Mouse (Mus musculus): ENCODE results near the gene Wdfy3. TPM values are rescaled to one million over a fixed set of nuclear protein-coding genes. Genes with fewer than 3 reads are reported as not detected.
"Not testable (repeated sequence)": the region's sequence is repeated elsewhere in the genome, so short reads cannot be mapped to it uniquely, and the experiment has no call there.

Wdfy3 gene
- total and polyA plus RNA-seq, 2 experiments from 2014 or later, result 18.2 to 89.2 TPM

DNA sequence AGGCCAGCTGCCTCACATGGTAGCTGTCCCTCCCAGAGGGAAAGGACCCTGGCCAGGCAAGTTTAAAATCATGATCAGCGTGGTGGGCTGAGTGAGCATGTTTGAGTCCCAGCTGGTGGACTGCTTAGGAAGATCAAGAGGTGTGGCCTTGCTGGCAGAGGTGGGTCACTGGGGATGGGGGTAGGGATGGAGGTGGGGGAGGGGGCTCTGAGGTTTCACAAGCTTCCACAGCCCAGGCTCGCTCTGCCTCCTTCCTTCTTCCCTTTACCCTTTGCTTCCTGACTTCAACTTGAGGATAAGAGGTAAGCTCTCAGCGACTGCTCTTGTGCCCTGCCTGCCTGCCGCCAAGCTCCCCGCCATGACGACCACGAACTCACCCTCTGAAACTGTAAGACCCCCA, 222.4 kb downstream of the Wdfy3 start:
- peaks cover 96% of the 10 kb centered on the region for H3K36me3 ChIP-seq (ENCODE audit: insufficient read depth, low read length)
- 84% methylated on average over 7 of the region's 7 CpGs for WGBS
- H3K4me1 ChIP-seq (ENCODE audit: insufficient read depth, low read length), result no peaks in the 10 kb centered on the region
- H3K27ac ChIP-seq (ENCODE audit: low read depth, low read length), result no peak overlapping the region
- no peak for TF ChIP-seq CTCF (IDR thresholded peaks at IDR 0.05)
- no peak overlapping the region for H3K4me2 ChIP-seq (ENCODE audit: low read depth, low read length, poor library complexity, severe bottlenecking)
- ATAC-seq (ENCODE audit: low FRiP score) (no peak), DNase-seq (ENCODE audit: low spot score) (no peak)
- H3K27me3 ChIP-seq (ENCODE audit: insufficient read depth, low read length), result no peaks in the 10 kb centered on the region
- no peaks in the 10 kb centered on the region for H3K9me3 ChIP-seq (ENCODE audit: low read length)
- no peak overlapping the region for H3K4me3 ChIP-seq (ENCODE audit: low read depth, low read length)
- H3K9ac ChIP-seq (replicated peaks; ENCODE audit: low read length, poor library complexity, severe bottlenecking), result no peak overlapping the region

- WGBS, result 84% methylated on average over 8 of the region's 8 CpGs
- no peak overlapping the region for H3K4me3 ChIP-seq (ENCODE audit: low read depth, low read length)
- no peaks in the 10 kb centered on the region for H3K4me1 ChIP-seq (ENCODE audit: insufficient read depth, low read length)
- peaks cover 96% of the 10 kb centered on the region for H3K36me3 ChIP-seq (ENCODE audit: insufficient read depth, low read length)
- H3K9ac ChIP-seq (replicated peaks; ENCODE audit: low read length, poor library complexity, severe bottlenecking), result no peak overlapping the region
- DNase-seq (ENCODE audit: low spot score), result no peak
- H3K27ac ChIP-seq (ENCODE audit: low read depth, low read length), result no peak overlapping the region
- H3K4me2 ChIP-seq (ENCODE audit: low read depth, low read length, poor library complexity, severe bottlenecking), result no peak overlapping the region
- ATAC-seq (ENCODE audit: low FRiP score), result no peak
- no peaks in the 10 kb centered on the region for H3K27me3 ChIP-seq (ENCODE audit: insufficient read depth, low read length)
- TF ChIP-seq CTCF (IDR thresholded peaks at IDR 0.05), result no peak
- no peaks in the 10 kb centered on the region for H3K9me3 ChIP-seq (ENCODE audit: low read length)
Measured at GRCm38 (mm10) chr5:101845930-101846329, 223.8 kb downstream of the Wdfy3 start.

DNA sequence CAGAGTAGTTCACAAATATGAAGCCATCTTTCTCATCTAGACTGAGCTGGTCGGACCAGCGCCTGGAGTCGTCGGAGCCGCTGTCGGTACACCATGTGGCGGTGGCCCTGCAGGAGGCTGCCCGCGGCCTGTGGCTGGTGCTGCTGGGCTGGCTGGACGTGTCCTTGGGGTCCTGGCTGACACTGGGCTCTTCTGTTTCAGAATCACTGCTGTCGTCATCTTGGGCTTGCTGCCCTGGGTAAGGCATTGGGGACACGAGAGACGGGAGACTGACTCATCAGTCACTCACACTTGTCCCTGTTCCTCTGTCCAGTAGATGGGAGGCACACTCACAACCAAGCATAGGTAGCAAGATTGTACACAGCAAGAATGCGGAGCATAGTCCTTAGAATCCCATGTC, 224.7 kb downstream of the Wdfy3 start:
- ATAC-seq (ENCODE audit: low FRiP score), result no peak
- 96% methylated on average over 14 of the region's 14 CpGs for WGBS
- Histone ChIP-seq H3K9ac (replicated peaks; ENCODE audit: low read length, poor library complexity, severe bottlenecking) (no peak overlapping the region), H3K36me3 (ENCODE audit: insufficient read depth, low read length) (peaks cover 99% of the 10 kb centered on the region), H3K4me2 (ENCODE audit: low read depth, low read length, poor library complexity, severe bottlenecking) (no peak overlapping the region), H3K4me3 (ENCODE audit: low read depth, low read length) (no peak overlapping the region), H3K9me3 (ENCODE audit: low read length) (no peaks in the 10 kb centered on the region), H3K27ac (ENCODE audit: low read depth, low read length) (no peak overlapping the region), H3K4me1 (ENCODE audit: insufficient read depth, low read length) (no peaks in the 10 kb centered on the region), H3K27me3 (ENCODE audit: insufficient read depth, low read length) (no peaks in the 10 kb centered on the region)
- no peak for DNase-seq (ENCODE audit: low spot score)
- TF ChIP-seq CTCF (IDR thresholded peaks at IDR 0.05), result no peak

DNA sequence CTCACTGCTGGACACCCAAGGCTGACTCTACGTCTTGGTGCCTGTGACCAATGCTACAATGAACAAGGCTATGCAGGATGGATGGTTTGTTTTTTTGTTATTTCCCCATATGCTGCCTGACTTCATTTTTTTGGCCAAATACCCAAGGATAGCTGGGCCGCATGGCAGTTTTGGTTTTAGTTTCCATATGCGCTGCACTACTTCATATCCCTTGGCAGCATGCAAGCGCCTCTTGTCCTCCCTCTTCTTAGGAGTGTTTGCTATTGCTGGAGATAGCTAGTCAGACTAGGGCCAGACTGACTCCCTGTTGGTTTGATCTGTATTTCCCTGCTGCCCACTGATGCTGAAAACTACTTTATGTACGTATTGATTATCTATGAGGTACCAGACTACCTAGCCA, 229.2 kb downstream of the Wdfy3 start:
- 98% methylated on average over 5 of the region's 5 CpGs for WGBS
- no peak for ATAC-seq (ENCODE audit: low FRiP score)

DNA sequence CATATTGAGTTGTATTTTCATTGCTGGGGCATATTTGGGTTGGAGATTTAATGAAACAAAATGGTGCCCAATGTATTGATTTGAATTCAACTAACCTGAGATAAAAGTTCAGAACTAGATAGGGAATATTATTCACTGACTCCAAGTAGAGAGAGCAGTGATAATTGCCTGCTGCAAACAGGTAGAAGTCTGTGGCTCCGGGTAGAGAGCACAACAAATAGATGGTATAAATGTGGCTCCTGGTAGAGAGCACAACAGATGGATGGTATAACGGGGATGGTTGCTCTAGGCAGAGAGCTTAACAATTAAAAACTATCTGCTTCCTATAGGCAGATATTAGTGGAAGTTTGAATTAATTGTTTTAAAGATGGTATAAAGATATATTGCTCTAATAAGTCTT, 232.1 kb downstream of the Wdfy3 start:
- H3K27me3 ChIP-seq (ENCODE audit: insufficient read depth, low read length); H3K27ac ChIP-seq (ENCODE audit: low read depth, low read length); H3K4me1 ChIP-seq (ENCODE audit: insufficient read depth, low read length); H3K4me3 ChIP-seq (ENCODE audit: low read depth, low read length); H3K9me3 ChIP-seq (ENCODE audit: low read length); ATAC-seq (ENCODE audit: low FRiP score); DNase-seq (ENCODE audit: low spot score); H3K9ac ChIP-seq (replicated peaks; ENCODE audit: low read length, poor library complexity, severe bottlenecking); H3K4me2 ChIP-seq (ENCODE audit: low read depth, low read length, poor library complexity, severe bottlenecking): not testable (repeated sequence)
- peaks cover 56% of the 10 kb centered on the region for H3K36me3 ChIP-seq (ENCODE audit: insufficient read depth, low read length)
- WGBS, result 94% methylated on average over 2 of the region's 2 CpGs

More for the DNA sequence above, 229.2 kb downstream of the Wdfy3 start:
- Histone ChIP-seq H3K4me3 (ENCODE audit: low read depth, low read length) (no peak overlapping the region), H3K36me3 (ENCODE audit: insufficient read depth, low read length) (peaks cover 66% of the 10 kb centered on the region), H3K9me3 (ENCODE audit: low read length) (no peaks in the 10 kb centered on the region), H3K9ac (replicated peaks; ENCODE audit: low read length, poor library complexity, severe bottlenecking) (no peak overlapping the region), H3K4me1 (ENCODE audit: insufficient read depth, low read length) (no peaks in the 10 kb centered on the region), H3K4me2 (ENCODE audit: low read depth, low read length, poor library complexity, severe bottlenecking) (no peak overlapping the region), H3K27ac (ENCODE audit: low read depth, low read length) (no peak overlapping the region), H3K27me3 (ENCODE audit: insufficient read depth, low read length) (no peaks in the 10 kb centered on the region)
- DNase-seq (ENCODE audit: low spot score), result no peak
- no peak for TF ChIP-seq CTCF (IDR thresholded peaks at IDR 0.05)

GRCm38 (mm10) chr5:101836221-101836620, 233.5 kb downstream of the Wdfy3 start:
- TF ChIP-seq CTCF (IDR thresholded peaks at IDR 0.05), result no peak
- Histone ChIP-seq H3K9me3 (ENCODE audit: low read length) (no peaks in the 10 kb centered on the region), H3K4me2 (ENCODE audit: low read depth, low read length, poor library complexity, severe bottlenecking) (no peak overlapping the region), H3K9ac (replicated peaks; ENCODE audit: low read length, poor library complexity, severe bottlenecking) (no peak overlapping the region), H3K4me1 (ENCODE audit: insufficient read depth, low read length) (no peaks in the 10 kb centered on the region), H3K27ac (ENCODE audit: low read depth, low read length) (no peak overlapping the region), H3K4me3 (ENCODE audit: low read depth, low read length) (no peak overlapping the region), H3K36me3 (ENCODE audit: insufficient read depth, low read length) (peaks cover 49% of the 10 kb centered on the region), H3K27me3 (ENCODE audit: insufficient read depth, low read length) (no peaks in the 10 kb centered on the region)
- no peak for ATAC-seq (ENCODE audit: low FRiP score)
- 95% methylated on average over 11 of the region's 11 CpGs for WGBS
- no peak for DNase-seq (ENCODE audit: low spot score)
